Mouse (Mus musculus) hindbrain, embryonic 14.5 days (tissue): ENCODE results near the gene Lysmd4. TPM values are rescaled to one million over a fixed set of nuclear protein-coding genes. Genes with fewer than 3 reads are reported as not detected.

ENCODE experiments used
- ATAC-seq: fragments of 200-750 bp; cut with Nextera tagmentation; 2 replicates; pipeline ENCODE4 v1.8.0; 2017; ENCODE audit warnings: moderate number of reproducible peaks, mild to moderate bottlenecking, moderate TSS enrichment, moderate library complexity; ENCODE audit not compliant: low FRiP score
- DNase-seq: peaks from one replicate; pipeline ENCODE4 v3.0.0-alpha.2; 2015; ENCODE audit warnings: low spot score
- H3K27ac ChIP-seq: fragments of 300-500 bp; sonication (generic); 2 replicates; pipeline ENCODE4 v1.5.1; 2014; ENCODE audit warnings: mild to moderate bottlenecking, moderate library complexity
- H3K27me3 ChIP-seq: fragments of 300-500 bp; sonication (generic); 2 replicates; pipeline ENCODE4 v1.6.1; 2014; ENCODE audit warnings: mild to moderate bottlenecking, low read length, mixed read lengths; ENCODE audit not compliant: control insufficient read depth, insufficient read depth
- H3K36me3 ChIP-seq: fragments of 300-500 bp; sonication (generic); replicated peaks from 2 replicates; pipeline ENCODE4 v1.6.1; 2014; ENCODE audit not compliant: control insufficient read depth, insufficient read depth
- H3K4me1 ChIP-seq: fragments of 300-500 bp; sonication (generic); replicated peaks from 2 replicates; pipeline ENCODE4 v1.6.1; 2014; ENCODE audit warnings: antibody characterized with exemption, low read length, mixed read lengths; ENCODE audit not compliant: control insufficient read depth, insufficient read depth
- H3K4me2 ChIP-seq: fragments of 300-500 bp; sonication (generic); replicated peaks from 2 replicates; pipeline ENCODE4 v1.6.1; 2014; ENCODE audit warnings: mild to moderate bottlenecking, moderate library complexity
- H3K4me3 ChIP-seq: fragments of 300-500 bp; sonication (generic); replicated peaks from 2 replicates; pipeline ENCODE4 v1.5.1; 2014; ENCODE audit warnings: mild to moderate bottlenecking, low read length
- H3K9ac ChIP-seq: fragments of 300-500 bp; sonication (generic); 2 replicates; pipeline ENCODE4 v1.6.1; 2014
- H3K9me3 ChIP-seq: fragments of 300-500 bp; sonication (generic); 2 replicates; pipeline ENCODE4 v1.6.1; 2016; ENCODE audit warnings: low read length; ENCODE audit not compliant: control insufficient read depth
- WGBS: fragments of 180-500 bp; shearing (Covaris S2); extraction: QIAGEN DNeasy Blood & Tissue Kit; methylation state at CpG from one replicate; pipeline ENCODE4 v1.1.7; 2014; 5-methylcytosine and 5-hydroxymethylcytosine counted together
- polyA plus RNA-seq: library from polyadenylated mRNA; unstranded; fragments of >200 nt; fragmentation: Nextera tagmentation; extraction: Ambion mirVana; gene quantifications from 2 replicates; pipeline ENCODE4 v1.2.1, GENCODE M21; 2014

Lysmd4 gene
- polyA plus RNA-seq, 1 experiment from 2014 or later, result 29.8 TPM

- H3K9me3 ChIP-seq, result no peaks in the 10 kb centered on the region
- H3K27ac ChIP-seq, result no peak overlapping the region
- DNase-seq (no peak), ATAC-seq (no peak)
- H3K36me3 ChIP-seq, result no peaks in the 10 kb centered on the region
- no peaks in the 10 kb centered on the region for H3K4me1 ChIP-seq
- H3K4me3 ChIP-seq, result no peak overlapping the region
- 90% methylated on average over 1 of the region's 1 CpGs for WGBS
- H3K4me2 ChIP-seq, result no peak overlapping the region
- H3K9ac ChIP-seq, result no peak overlapping the region
- H3K27me3 ChIP-seq, result no peaks in the 10 kb centered on the region
Measured at GRCm38 (mm10) chr7:67296419-67296818, 74.1 kb downstream of the Lysmd4 start.

- no peaks in the 10 kb centered on the region for H3K36me3 ChIP-seq
- H3K27ac ChIP-seq, result no peak overlapping the region
- DNase-seq (no peak), ATAC-seq (no peak)
- no peaks in the 10 kb centered on the region for H3K27me3 ChIP-seq
- H3K4me3 ChIP-seq, result no peak overlapping the region
- no peak overlapping the region for H3K4me2 ChIP-seq
- WGBS, result 86% methylated on average over 3 of the region's 3 CpGs
- no peak overlapping the region for H3K9ac ChIP-seq
- no peaks in the 10 kb centered on the region for H3K4me1 ChIP-seq
- no peaks in the 10 kb centered on the region for H3K9me3 ChIP-seq
Measured at GRCm38 (mm10) chr7:67304937-67305336, 82.6 kb downstream of the Lysmd4 start.

DNA sequence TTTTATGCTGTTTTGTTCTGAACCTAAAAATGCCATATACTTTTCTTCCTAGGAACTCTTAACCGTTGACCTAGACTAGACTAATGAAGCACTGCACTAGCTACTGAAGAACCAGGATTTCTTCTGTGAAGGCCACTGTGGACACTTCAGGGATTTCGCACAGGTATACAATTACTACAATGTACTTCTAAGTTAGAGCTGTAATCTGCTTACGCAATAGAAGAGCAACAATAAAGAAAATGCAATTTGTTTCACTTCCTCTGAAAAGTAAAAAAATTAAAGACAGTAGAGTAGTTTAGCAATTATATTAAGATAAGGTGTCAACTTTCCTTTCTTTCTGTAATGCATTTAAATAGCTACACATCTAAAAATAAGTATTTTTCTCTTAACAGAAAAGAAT lies 84.7 kb downstream of the Lysmd4 start:
- Histone ChIP-seq H3K4me3 (no peak overlapping the region), H3K4me2 (no peak overlapping the region), H3K27me3 (no peaks in the 10 kb centered on the region), H3K9me3 (no peaks in the 10 kb centered on the region), H3K27ac (no peak overlapping the region), H3K9ac (no peak overlapping the region), H3K4me1 (no peaks in the 10 kb centered on the region), H3K36me3 (no peaks in the 10 kb centered on the region)
- ATAC-seq (no peak), DNase-seq (no peak)
- WGBS, result 95% methylated on average over 3 of the region's 3 CpGs

GRCm38 (mm10) chr7:67308102-67308501 lies 85.8 kb downstream of the Lysmd4 start:
- WGBS, result 95% methylated on average over 2 of the region's 2 CpGs
- DNase-seq, result no peak
- H3K4me2 ChIP-seq, result no peak overlapping the region

DNA sequence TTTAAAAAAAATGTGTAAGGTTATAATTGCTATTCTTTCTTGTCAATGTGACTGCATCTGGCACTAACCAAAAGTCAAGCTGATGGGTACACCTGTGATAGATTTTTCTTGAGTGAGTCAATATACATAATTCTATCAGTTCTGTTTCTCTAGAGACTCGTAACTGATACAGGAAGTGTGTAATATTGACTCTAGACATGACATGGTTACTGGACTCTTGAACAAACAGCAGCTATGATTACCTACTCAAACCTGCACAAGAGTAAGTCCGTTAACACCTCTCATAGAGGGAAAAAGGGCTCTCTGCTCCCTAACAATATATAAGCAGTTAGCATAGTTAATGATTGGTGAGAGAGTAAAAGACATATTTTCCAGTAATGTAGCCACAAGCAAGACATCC lies 87.8 kb downstream of the Lysmd4 start:
- no peak overlapping the region for H3K4me2 ChIP-seq
- H3K4me1 ChIP-seq, result no peaks in the 10 kb centered on the region
- H3K4me3 ChIP-seq, result no peak overlapping the region
- no peak for DNase-seq
- no peaks in the 10 kb centered on the region for H3K27me3 ChIP-seq
- H3K36me3 ChIP-seq, result 0 out of 2 replicates have a peak, but pooled peaks cover 4% of the 10 kb centered on the region
- H3K9ac ChIP-seq, result no peak overlapping the region
- no peak overlapping the region for H3K27ac ChIP-seq
- WGBS, result 88% methylated on average over 2 of the region's 2 CpGs
- no peak for ATAC-seq
- no peaks in the 10 kb centered on the region for H3K9me3 ChIP-seq

More at GRCm38 (mm10) chr7:67308102-67308501, 85.8 kb downstream of the Lysmd4 start:
- Histone ChIP-seq H3K27ac (no peak overlapping the region), H3K4me1 (no peaks in the 10 kb centered on the region), H3K9me3 (no peaks in the 10 kb centered on the region), H3K9ac (no peak overlapping the region), H3K4me3 (no peak overlapping the region), H3K36me3 (no peaks in the 10 kb centered on the region), H3K27me3 (no peaks in the 10 kb centered on the region)
- ATAC-seq, result no peak

DNA sequence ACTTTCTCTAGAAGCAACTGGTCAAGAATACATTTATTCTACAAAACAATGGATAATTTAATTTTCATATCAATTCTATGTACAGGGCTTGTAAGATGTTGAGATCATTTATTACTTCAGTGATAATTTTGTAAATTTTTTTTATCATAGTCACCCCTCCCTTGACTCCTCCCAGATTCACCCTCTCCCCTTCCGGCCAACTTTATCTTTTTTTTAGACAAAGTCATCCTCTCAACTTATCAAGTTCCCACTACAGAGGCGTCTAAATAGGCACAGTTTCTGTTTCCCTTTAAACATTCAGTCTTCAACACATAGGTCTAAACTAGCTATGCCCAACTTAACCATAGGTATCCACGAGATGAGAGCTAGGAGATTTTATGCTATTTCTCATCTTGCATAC lies 90.9 kb downstream of the Lysmd4 start:
- 0 out of 2 replicates have a peak, but pooled peaks cover 4% of the 10 kb centered on the region for H3K36me3 ChIP-seq
- 98% methylated on average over 3 of the region's 3 CpGs for WGBS

DNA sequence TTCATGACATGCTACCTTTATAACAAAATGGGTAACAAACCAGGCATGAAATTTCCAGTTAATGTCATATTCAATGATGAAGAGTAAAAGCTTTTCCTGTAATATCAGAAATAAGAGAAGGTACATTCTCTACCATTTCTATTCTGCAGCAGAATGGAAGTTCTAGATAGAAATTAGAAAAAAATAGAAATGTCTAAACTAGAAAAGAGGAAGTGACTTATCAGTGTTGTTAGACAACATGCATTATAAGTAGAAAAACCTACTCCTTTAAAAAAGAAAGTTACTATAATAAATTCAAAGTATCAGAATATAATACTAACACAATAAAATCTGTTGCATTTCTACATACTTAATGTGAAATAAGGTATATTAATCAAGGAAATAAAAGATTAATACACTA lies 96.4 kb downstream of the Lysmd4 start:
- H3K4me1 ChIP-seq, result no peaks in the 10 kb centered on the region
- no peaks in the 10 kb centered on the region for H3K27me3 ChIP-seq
- no peak overlapping the region for H3K9ac ChIP-seq
- 0 out of 2 replicates have a peak, but pooled peaks cover 3% of the 10 kb centered on the region for H3K36me3 ChIP-seq
- no peaks in the 10 kb centered on the region for H3K9me3 ChIP-seq
- no peak overlapping the region for H3K4me3 ChIP-seq
- H3K4me2 ChIP-seq, result no peak overlapping the region
- DNase-seq, result no peak
- H3K27ac ChIP-seq, result no peak overlapping the region
- no peak for ATAC-seq

More for the DNA sequence above, 90.9 kb downstream of the Lysmd4 start:
- DNase-seq (no peak), ATAC-seq (no peak)
- H3K4me1 ChIP-seq, result no peaks in the 10 kb centered on the region
- no peak overlapping the region for H3K4me3 ChIP-seq
- no peaks in the 10 kb centered on the region for H3K9me3 ChIP-seq
- H3K27me3 ChIP-seq, result no peaks in the 10 kb centered on the region
- H3K4me2 ChIP-seq, result no peak overlapping the region
- no peak overlapping the region for H3K27ac ChIP-seq
- H3K9ac ChIP-seq, result no peak overlapping the region

DNA sequence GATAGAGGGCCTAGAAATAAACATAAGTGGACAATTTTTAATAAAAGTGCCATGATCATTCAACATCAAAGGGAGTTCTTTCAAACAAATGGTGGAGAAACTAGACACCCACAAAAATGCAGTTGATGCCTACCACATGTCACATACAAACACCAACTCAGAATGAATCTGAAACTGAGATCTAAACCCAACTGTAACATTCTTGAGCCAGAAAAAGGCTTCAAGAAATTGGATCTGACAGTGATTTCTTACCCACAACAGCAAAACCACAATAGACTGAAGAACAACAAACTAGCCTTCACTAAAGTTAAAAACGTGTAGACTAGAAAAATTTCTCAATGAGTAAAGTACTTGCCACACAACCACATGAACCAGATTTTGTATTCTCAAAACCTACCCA lies 98.0 kb downstream of the Lysmd4 start:
- Histone ChIP-seq H3K9me3 (no peaks in the 10 kb centered on the region), H3K4me2 (no peak overlapping the region), H3K36me3 (no peaks in the 10 kb centered on the region), H3K9ac (no peak overlapping the region), H3K4me1 (no peaks in the 10 kb centered on the region), H3K27ac (no peak overlapping the region), H3K27me3 (no peaks in the 10 kb centered on the region), H3K4me3 (no peak overlapping the region)
- WGBS, result 73% methylated on average over 1 of the region's 1 CpGs
- DNase-seq, result no peak
- no peak for ATAC-seq

GRCm38 (mm10) chr7:67342067-67342625 lies 119.8 kb downstream of the Lysmd4 start:
- Histone ChIP-seq H3K4me2 (no peak overlapping the region), H3K9ac (no peak overlapping the region), H3K4me3 (no peak overlapping the region), H3K4me1 (no peaks in the 10 kb centered on the region), H3K36me3 (no peaks in the 10 kb centered on the region), H3K27ac (no peak overlapping the region), H3K9me3 (peaks cover 4% of the 10 kb centered on the region; the same call in 1 of the 2 replicates), H3K27me3 (no peaks in the 10 kb centered on the region)
- WGBS, result 88% methylated on average over 7 of the region's 7 CpGs
- ATAC-seq, result no peak
- DNase-seq, result no peak

DNA sequence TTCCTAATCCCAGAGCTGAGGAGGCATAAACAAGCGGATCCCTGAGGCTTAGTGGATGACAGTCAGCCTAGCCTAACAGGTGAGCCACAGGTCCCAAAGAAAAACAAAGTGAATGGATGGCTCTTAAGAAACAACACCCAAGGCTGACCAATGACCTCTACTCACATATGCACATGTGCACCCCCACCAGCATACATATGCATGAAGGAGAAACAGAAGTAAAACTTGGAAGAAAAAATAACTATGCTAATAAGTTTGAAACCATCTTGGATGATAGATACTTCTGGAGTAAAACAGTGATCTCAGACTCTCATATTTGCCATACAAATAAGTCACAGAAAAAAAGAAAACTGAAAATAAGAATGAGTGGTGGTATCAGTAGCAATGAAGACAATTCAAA lies 122.1 kb downstream of the Lysmd4 start:
- no peaks in the 10 kb centered on the region for H3K4me1 ChIP-seq
- H3K36me3 ChIP-seq, result 0 out of 2 replicates have a peak, but pooled peaks cover 4% of the 10 kb centered on the region
- no peak overlapping the region for H3K4me2 ChIP-seq
- DNase-seq (no peak), ATAC-seq (no peak)
- H3K27me3 ChIP-seq, result no peaks in the 10 kb centered on the region
- no peaks in the 10 kb centered on the region for H3K9me3 ChIP-seq
- H3K4me3 ChIP-seq, result no peak overlapping the region
- no peak overlapping the region for H3K27ac ChIP-seq
- 86% methylated on average over 1 of the region's 1 CpGs for WGBS
- H3K9ac ChIP-seq, result no peak overlapping the region
